Mouse (Mus musculus) midbrain, embryonic 12.5 days (tissue): Measurements from ENCODE around the gene Myh7b. TPM values are rescaled to one million over a fixed set of nuclear protein-coding genes. Genes with fewer than 3 reads are reported as not detected.

Source experiments
- ATAC-seq: fragments of 200-750 bp; cut with Nextera tagmentation; 2 replicates; pipeline ENCODE4 v1.8.0; 2017; ENCODE audit warnings: low read depth, moderate TSS enrichment, moderate library complexity; ENCODE audit not compliant: low FRiP score
- H3K27ac ChIP-seq: fragments of 300-500 bp; sonication (generic); replicated peaks from 2 replicates; pipeline ENCODE4 v1.5.1; 2016; ENCODE audit warnings: mild to moderate bottlenecking
- H3K27me3 ChIP-seq: fragments of 300-500 bp; sonication (generic); 2 replicates; pipeline ENCODE4 v1.6.1; 2016; ENCODE audit warnings: mild to moderate bottlenecking
- H3K36me3 ChIP-seq: fragments of 300-500 bp; sonication (generic); 2 replicates; pipeline ENCODE4 v1.6.1; 2016
- H3K4me1 ChIP-seq: fragments of 300-500 bp; sonication (generic); 2 replicates; pipeline ENCODE4 v1.6.1; 2016
- H3K4me2 ChIP-seq: fragments of 300-500 bp; sonication (generic); replicated peaks from 2 replicates; pipeline ENCODE4 v1.6.1; 2016; ENCODE audit warnings: mild to moderate bottlenecking, moderate library complexity
- H3K4me3 ChIP-seq: fragments of 300-500 bp; sonication (generic); 2 replicates; pipeline ENCODE4 v1.5.1; 2016; ENCODE audit warnings: mild to moderate bottlenecking
- H3K9ac ChIP-seq: fragments of 300-500 bp; sonication (generic); replicated peaks from 2 replicates; pipeline ENCODE4 v1.6.1; 2016; ENCODE audit warnings: mild to moderate bottlenecking, moderate library complexity
- H3K9me3 ChIP-seq: fragments of 300-500 bp; sonication (generic); 2 replicates; pipeline ENCODE4 v1.6.1; 2016; ENCODE audit warnings: mild to moderate bottlenecking
- WGBS: fragments of 180-500 bp; shearing (Covaris S2); methylation state at CpG from one replicate; pipeline ENCODE4 v1.1.7; 2016; 5-methylcytosine and 5-hydroxymethylcytosine counted together
- microRNA counts: library from miRNA; unstranded; fragments of <30 nt; microRNA quantifications from one replicate; lab custom pipeline; 2017
- microRNA-seq: library from miRNA; unstranded; fragments of <30 nt; microRNA quantifications from one replicate; pipeline ENCODE4, GENCODE M21; 2017
- polyA plus RNA-seq: library from polyadenylated mRNA; unstranded; fragments of >200 nt; fragmentation: Nextera tagmentation; extraction: Ambion mirVana; gene quantifications from 2 replicates; pipeline ENCODE4 v1.2.1, GENCODE M21; 2016

The Myh7b gene
- polyA plus RNA-seq, 1 experiment from 2014 or later, result 1.1 TPM

- no peak for ATAC-seq
- Histone ChIP-seq H3K27me3 (no peaks in the 10 kb centered on the region), H3K4me1 (0 out of 2 replicates have a peak, but pooled peaks cover 3% of the 10 kb centered on the region), H3K9ac (no peak overlapping the region), H3K36me3 (peaks cover 25% of the 10 kb centered on the region), H3K9me3 (no peaks in the 10 kb centered on the region), H3K4me3 (no peak overlapping the region), H3K27ac (no peak overlapping the region), H3K4me2 (no peak overlapping the region)
- WGBS, result 83% methylated on average over 4 of the region's 4 CpGs
Measured at GRCm38 (mm10) chr2:155675118-155675517, 64.1 kb downstream of the Myh7b start.

DNA sequence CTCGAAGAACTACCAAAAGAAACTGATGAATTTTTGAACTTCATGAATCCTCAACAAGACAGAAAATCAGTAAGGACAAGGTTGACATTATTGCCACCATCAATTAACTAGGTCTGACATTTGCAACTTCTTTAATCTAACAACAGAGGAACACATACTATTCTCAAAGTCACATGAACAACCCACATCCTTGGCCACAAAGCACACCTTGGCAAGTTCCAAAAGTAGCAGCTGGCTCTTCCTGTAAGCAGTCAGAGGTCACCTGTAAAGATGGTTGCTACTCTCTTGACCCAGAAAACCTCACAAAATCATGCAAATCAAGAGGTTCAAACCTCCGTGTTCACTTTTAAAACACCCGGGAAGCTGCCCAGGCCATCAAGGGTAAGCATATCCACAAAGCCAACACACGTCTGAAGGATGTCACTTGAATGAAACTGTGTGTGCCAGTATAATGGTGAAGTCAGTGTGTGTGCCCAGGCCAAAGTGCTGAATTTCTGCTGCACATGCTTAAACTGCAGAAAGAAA lies 68.6 kb downstream of the Myh7b start:
- no peaks in the 10 kb centered on the region for H3K9me3 ChIP-seq
- no peak overlapping the region for H3K9ac ChIP-seq
- WGBS, result 96% methylated on average over 4 of the region's 4 CpGs
- no peak overlapping the region for H3K27ac ChIP-seq
- H3K36me3 ChIP-seq, result no peaks in the 10 kb centered on the region
- H3K4me1 ChIP-seq, result 0 out of 2 replicates have a peak, but pooled peaks cover 5% of the 10 kb centered on the region
- H3K27me3 ChIP-seq, result no peaks in the 10 kb centered on the region
- no peak overlapping the region for H3K4me3 ChIP-seq
- H3K4me2 ChIP-seq, result no peak overlapping the region
- ATAC-seq, result no peak

- H3K4me1 ChIP-seq, result 0 out of 2 replicates have a peak, but pooled peaks cover 2% of the 10 kb centered on the region
- no peak overlapping the region for H3K27ac ChIP-seq
- H3K9ac ChIP-seq, result no peak overlapping the region
- H3K4me2 ChIP-seq, result no peak overlapping the region
- 0 out of 2 replicates have a peak, but pooled peaks cover 2% of the 10 kb centered on the region for H3K36me3 ChIP-seq
- H3K9me3 ChIP-seq, result no peaks in the 10 kb centered on the region
- ATAC-seq, result no peak
- H3K27me3 ChIP-seq, result no peaks in the 10 kb centered on the region
- no peak overlapping the region for H3K4me3 ChIP-seq
- 78% methylated on average over 5 of the region's 5 CpGs for WGBS
Measured at GRCm38 (mm10) chr2:155680591-155680990, 69.6 kb downstream of the Myh7b start.

GRCm38 (mm10) chr2:155681194-155681593 lies 70.2 kb downstream of the Myh7b start:
- H3K4me1 ChIP-seq, result 0 out of 2 replicates have a peak, but pooled peaks cover 2% of the 10 kb centered on the region
- H3K4me2 ChIP-seq, result no peak overlapping the region
- 85% methylated on average over 8 of the region's 8 CpGs for WGBS
- no peaks in the 10 kb centered on the region for H3K27me3 ChIP-seq
- no peak for ATAC-seq
- H3K9me3 ChIP-seq, result no peaks in the 10 kb centered on the region
- no peak overlapping the region for H3K27ac ChIP-seq
- H3K36me3 ChIP-seq, result 0 out of 2 replicates have a peak, but pooled peaks cover 3% of the 10 kb centered on the region
- H3K9ac ChIP-seq, result no peak overlapping the region
- H3K4me3 ChIP-seq, result no peak overlapping the region

DNA sequence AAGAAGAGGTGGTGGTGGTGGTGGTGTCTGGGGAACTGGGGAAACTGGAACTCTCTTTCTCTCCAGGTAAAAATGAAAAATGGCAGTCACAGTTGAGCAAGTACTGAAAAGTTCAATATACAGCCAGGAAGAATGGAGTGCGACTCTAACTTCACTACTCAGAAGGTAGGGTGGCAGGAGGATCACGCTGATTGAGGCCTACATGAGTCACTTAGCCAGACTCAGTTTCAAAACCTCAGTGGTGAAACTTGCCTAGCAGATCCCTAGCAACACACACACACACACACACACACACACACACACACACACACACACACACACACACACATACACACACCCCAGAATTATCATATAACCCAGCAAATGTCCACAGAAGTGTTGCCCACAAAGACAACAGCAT lies 70.9 kb downstream of the Myh7b start:
- 100% methylated on average over 2 of the region's 2 CpGs for WGBS
- no peak overlapping the region for H3K9ac ChIP-seq
- H3K4me2 ChIP-seq, result no peak overlapping the region
- H3K4me3 ChIP-seq, result no peak overlapping the region
- H3K9me3 ChIP-seq, result no peaks in the 10 kb centered on the region
- no peak for ATAC-seq
- 0 out of 2 replicates have a peak, but pooled peaks cover 2% of the 10 kb centered on the region for H3K4me1 ChIP-seq
- 0 out of 2 replicates have a peak, but pooled peaks cover 3% of the 10 kb centered on the region for H3K36me3 ChIP-seq
- H3K27ac ChIP-seq, result no peak overlapping the region
- no peaks in the 10 kb centered on the region for H3K27me3 ChIP-seq

GRCm38 (mm10) chr2:155683137-155683536 lies 72.1 kb downstream of the Myh7b start:
- 72% methylated on average over 3 of the region's 3 CpGs for WGBS

GRCm38 (mm10) chr2:155683821-155684220 lies 72.8 kb downstream of the Myh7b start:
- Histone ChIP-seq H3K27me3 (no peaks in the 10 kb centered on the region), H3K36me3 (0 out of 2 replicates have a peak, but pooled peaks cover 3% of the 10 kb centered on the region), H3K9me3 (no peaks in the 10 kb centered on the region), H3K4me1 (0 out of 2 replicates have a peak, but pooled peaks cover 2% of the 10 kb centered on the region), H3K27ac (no peak overlapping the region), H3K9ac (no peak overlapping the region), H3K4me2 (no peak overlapping the region), H3K4me3 (no peak overlapping the region)
- 96% methylated on average over 5 of the region's 5 CpGs for WGBS
- ATAC-seq, result no peak

More at GRCm38 (mm10) chr2:155683137-155683536, 72.1 kb downstream of the Myh7b start:
- H3K36me3 ChIP-seq, result 0 out of 2 replicates have a peak, but pooled peaks cover 3% of the 10 kb centered on the region
- H3K27me3 ChIP-seq, result no peaks in the 10 kb centered on the region
- H3K4me3 ChIP-seq, result no peak overlapping the region
- H3K27ac ChIP-seq, result no peak overlapping the region
- no peaks in the 10 kb centered on the region for H3K9me3 ChIP-seq
- H3K4me1 ChIP-seq, result 0 out of 2 replicates have a peak, but pooled peaks cover 2% of the 10 kb centered on the region
- ATAC-seq, result no peak
- H3K9ac ChIP-seq, result no peak overlapping the region
- no peak overlapping the region for H3K4me2 ChIP-seq

MicroRNAs within 50 kb of the gene (microRNA counts, 519-probe panel; counts per million panel counts)
- microRNA mmu-miR-499 (lab: Ali Mortazavi, UCI), result not detected

Small RNA genes within 50 kb of the gene (microRNA-seq; reads per million reads assigned to microRNA genes)
- 3.9 reads per million, percentile 15 among the genes with 10 or more reads in this experiment for gene Mir499

Other genes with a start within 250 kb of the Myh7b start
- gene Trp53inp2, start 230.2 kb upstream of the Myh7b start, polyA plus RNA-seq, result 103 and 119 TPM in 2 replicates
- gene Ncoa6, start 137.3 kb upstream of the Myh7b start, polyA plus RNA-seq, result 32.7 and 36.0 TPM in 2 replicates
- gene Acss2, start 93.3 kb upstream of the Myh7b start, polyA plus RNA-seq, result 25.9 and 27.3 TPM in 2 replicates
- gene Ggt7, start 93.0 kb upstream of the Myh7b start, polyA plus RNA-seq, result 38.3 and 41.2 TPM in 2 replicates
- gene Gss, start 18.4 kb upstream of the Myh7b start, polyA plus RNA-seq, result 14.3 and 15.9 TPM in 2 replicates
- gene Trpc4ap, start 81.2 kb downstream of the Myh7b start, polyA plus RNA-seq, result 179 and 181 TPM in 2 replicates
- 37.1 and 37.6 TPM in 2 replicates for gene Edem2, start 118.3 kb downstream of the Myh7b start, polyA plus RNA-seq
- not detected in 2 replicates for gene Gm17581, start 124.7 kb downstream of the Myh7b start, polyA plus RNA-seq
- 3.1 and 3.7 TPM in 2 replicates for gene Procr, start 139.9 kb downstream of the Myh7b start, polyA plus RNA-seq
- gene Mmp24, start 164.1 kb downstream of the Myh7b start, polyA plus RNA-seq, result 4.9 and 5.2 TPM in 2 replicates
- gene BC029722, start 208.2 kb downstream of the Myh7b start, polyA plus RNA-seq, result 14.4 and 14.7 TPM in 2 replicates
- 165 and 179 TPM in 2 replicates for gene Eif6, start 215.7 kb downstream of the Myh7b start, polyA plus RNA-seq
- 0.26 and 0.47 TPM in 2 replicates for gene Fam83c, start 223.6 kb downstream of the Myh7b start, polyA plus RNA-seq